Mouse (Mus musculus) bone marrow macrophage, adult 2 months (primary cell): Measurements from ENCODE around the gene Bcor.

Experiments
- CTCF ChIP-seq: IDR thresholded peaks from 2 replicates; pipeline ENCODE4 v1.5.1; 2012; ENCODE audit warnings: low read depth, mild to moderate bottlenecking, low read length, moderate library complexity
- POLR2A ChIP-seq: IDR thresholded peaks from 2 replicates; pipeline ENCODE4 v1.6.1; 2012; ENCODE audit warnings: mild to moderate bottlenecking, low read depth, low read length, borderline replicate concordance

DNA sequence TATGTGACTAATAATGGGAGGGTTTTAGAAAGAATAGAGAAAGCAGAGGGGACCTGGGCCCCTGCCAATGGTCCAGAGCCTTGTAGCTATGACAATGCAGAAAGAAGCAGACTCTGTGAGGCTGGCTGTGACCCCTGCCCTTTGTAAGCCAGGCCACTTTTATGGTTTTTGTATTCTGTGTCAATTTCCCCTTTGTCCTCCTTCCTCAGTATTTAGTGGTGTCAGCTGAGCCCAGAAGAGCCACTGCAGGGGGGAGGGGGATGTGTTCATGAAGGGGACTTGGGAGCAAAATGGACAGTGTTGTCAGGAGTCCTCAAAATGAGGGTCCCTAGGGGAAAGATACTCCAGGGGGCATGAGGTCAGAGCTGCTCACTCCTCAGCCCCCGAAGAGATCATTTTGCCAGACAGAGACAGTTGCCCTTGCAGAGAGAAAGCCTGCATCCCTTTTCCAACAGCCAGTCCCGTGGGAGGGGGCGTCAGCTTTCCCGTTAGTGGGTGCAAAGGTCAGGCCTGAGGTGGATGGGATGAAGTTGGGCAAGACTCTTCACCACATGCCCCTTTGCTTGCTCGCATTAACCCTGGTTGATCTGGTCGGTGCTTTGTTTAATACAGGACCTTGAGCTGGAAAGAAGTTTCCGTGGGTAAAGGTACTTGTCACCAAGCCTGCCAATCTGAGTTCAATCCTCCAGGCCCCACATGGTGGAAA is 171.8 kb downstream of the Bcor start:
- TF ChIP-seq POLR2A: no peak
- TF ChIP-seq CTCF: no peak
